Mouse (Mus musculus): ENCODE results near the gene Hexim1. TPM values are rescaled to one million over a fixed set of nuclear protein-coding genes. Genes with fewer than 3 reads are reported as not detected.

Hexim1 gene
- total and polyA plus RNA-seq, 3 experiments, result 20.2 to 51.8 (median 25.9) TPM

DNA sequence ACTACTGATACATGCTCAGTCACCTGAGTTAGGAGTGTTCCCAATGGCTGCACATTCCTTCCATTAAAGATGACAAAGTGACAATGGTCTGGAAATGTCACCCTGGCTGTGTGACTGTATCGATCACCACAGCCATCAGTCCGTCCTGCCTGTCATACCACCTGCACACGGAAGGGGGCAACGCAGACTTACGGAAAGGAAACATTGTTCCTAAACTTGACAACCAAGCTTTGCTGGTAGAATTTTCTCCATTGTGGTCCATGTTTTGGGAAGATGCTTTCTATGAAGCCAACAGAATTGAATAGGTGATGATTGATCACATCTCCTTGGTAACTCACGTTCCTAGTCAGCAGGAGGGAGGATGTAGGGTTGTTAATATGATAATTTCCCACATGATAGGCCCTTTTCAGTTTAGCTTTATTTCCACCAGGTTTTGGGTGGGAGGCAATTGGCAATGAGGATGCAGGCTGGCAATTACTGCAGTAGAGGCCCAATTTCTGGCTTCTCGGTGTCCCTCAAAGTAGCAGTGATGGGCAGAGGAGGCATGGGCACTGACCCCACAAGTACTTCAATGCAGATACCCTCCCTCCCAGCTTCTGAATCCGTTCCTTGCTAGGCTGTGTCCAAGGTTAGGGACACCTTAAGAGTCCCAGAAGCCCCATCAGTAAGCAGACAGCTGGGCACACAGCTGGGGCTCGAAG, 52.8 kb downstream of the Hexim1 start:
- peak; percentile 86 for DNase-seq (ENCODE audit: extremely low read depth)
- dilution Hi-C loops (cut with MboI; ENCODE audit: extremely low pct_ligation_motif_present, extremely low pct_unique_long_range_greater_than_20kb, low sequenced_read_pairs), result no loop called here
- H3K9ac ChIP-seq (ENCODE audit: insufficient read depth, low read depth), result no peak overlapping the region
- H3K4me2 ChIP-seq (ENCODE audit: insufficient read depth, low read depth, poor library complexity, severe bottlenecking), result no peak overlapping the region
- in situ Hi-C loops (cut with MboI; ENCODE audit: low pct_ligation_motif_present, low pct_unique_long_range_greater_than_20kb, low sequenced_read_pairs), result loop anchor here (25.0 kb wide), 1 partner anchor 393 kb away; no protein-coding TSS in a partner anchor
- TF ChIP-seq POLR2AphosphoS2 (IDR thresholded peaks at IDR 0.05; ENCODE audit: low read depth, low read length) (no peak), UBTF (IDR thresholded peaks at IDR 0.05; ENCODE audit: low read depth, low read length) (no peak), CTCF (conservative IDR thresholded peaks at IDR 0.05 in 1 of 2, IDR thresholded peaks at IDR 0.05 in 1 of 2; ENCODE audit: low read depth in 2 of 2, low read length in 2 of 2) (peak; percentile 99 to 100), POLR2A (IDR thresholded peaks at IDR 0.05; ENCODE audit: low read depth, low read length) (no peak), SMC3 (IDR thresholded peaks at IDR 0.05; ENCODE audit: low read depth, low read length) (peak; percentile 100), GABPA (IDR thresholded peaks at IDR 0.05; ENCODE audit: insufficient replicate concordance, low read depth, low read length) (no peak), MAFK (IDR thresholded peaks at IDR 0.05; ENCODE audit: insufficient replicate concordance, low read length) (no peak), ELF1 (IDR thresholded peaks at IDR 0.05; ENCODE audit: low read depth, low read length) (peak; percentile 14; the same call in 1 of the 2 replicates), ZC3H11A (IDR thresholded peaks at IDR 0.05; ENCODE audit: low read depth, low read length) (peak; percentile 100), RAD21 (IDR thresholded peaks at IDR 0.05; ENCODE audit: low read depth, low read length) (no peak; the same call in none of the 2 replicates), E2F4 (IDR thresholded peaks at IDR 0.05; ENCODE audit: insufficient replicate concordance, low read depth, low read length) (no peak), TBP (conservative IDR thresholded peaks at IDR 0.05; ENCODE audit: low read depth, low read length) (no peak), NRF1 (IDR thresholded peaks at IDR 0.05; ENCODE audit: low read depth, low read length) (peak; percentile 44; the same call in 1 of the 2 replicates), ETS1 (conservative IDR thresholded peaks at IDR 0.05; ENCODE audit: low read depth, low read length) (no peak), SIN3A (IDR thresholded peaks at IDR 0.05; ENCODE audit: low read length) (peak; percentile 80), KAT2A (IDR thresholded peaks at IDR 0.05; ENCODE audit: insufficient replicate concordance, low read length) (no peak), MEF2A (IDR thresholded peaks at IDR 0.05; ENCODE audit: borderline replicate concordance, low read depth, low read length) (peak; percentile 65; the same call in 1 of the 2 replicates), EP300 (IDR thresholded peaks at IDR 0.05; ENCODE audit: low read length) (no peak), ZKSCAN1 (IDR thresholded peaks at IDR 0.05; ENCODE audit: borderline replicate concordance, low read depth, low read length) (no peak), USF1 (IDR thresholded peaks at IDR 0.05; ENCODE audit: low read depth, low read length) (no peak), RCOR1 (conservative IDR thresholded peaks at IDR 0.05; ENCODE audit: low read depth, low read length) (no peak), ZMIZ1 (IDR thresholded peaks at IDR 0.05; ENCODE audit: low read depth, low read length) (0 out of 2 replicates have a peak, but pooled peaks have one; percentile 22), MXI1 (IDR thresholded peaks at IDR 0.05; ENCODE audit: low read depth, low read length) (no peak), TCF12 (IDR thresholded peaks at IDR 0.05; ENCODE audit: low read depth, low read length) (0 out of 2 replicates have a peak, but pooled peaks have one; percentile 48), NELFE (IDR thresholded peaks at IDR 0.05; ENCODE audit: low read depth, low read length) (peak; percentile 44; the same call in 1 of the 2 replicates), CHD1 (IDR thresholded peaks at IDR 0.05; ENCODE audit: low read depth, low read length) (no peak), CHD2 (IDR thresholded peaks at IDR 0.05; ENCODE audit: low read length) (no peak), JUN (IDR thresholded peaks at IDR 0.05; ENCODE audit: insufficient read depth, low read depth, low read length) (0 out of 2 replicates have a peak, but pooled peaks have one; percentile 14), HCFC1 (IDR thresholded peaks at IDR 0.05; ENCODE audit: low read depth, low read length) (no peak; the same call in 1 of the 2 replicates), PAX5 (IDR thresholded peaks at IDR 0.05; ENCODE audit: low read length) (no peak), ZNF384 (IDR thresholded peaks at IDR 0.05; ENCODE audit: low read depth, low read length) (no peak), IRF4 (IDR thresholded peaks at IDR 0.05; ENCODE audit: low read depth, low read length) (peak; percentile 72), JUND (conservative IDR thresholded peaks at IDR 0.05; ENCODE audit: low read depth, low read length) (peak; percentile 23; the same call in 1 of the 2 replicates), MAZ (IDR thresholded peaks at IDR 0.05; ENCODE audit: low read depth, low read length) (0 out of 2 replicates have a peak, but pooled peaks have one; percentile 27), USF2 (conservative IDR thresholded peaks at IDR 0.05; ENCODE audit: low read depth, low read length) (no peak), MYC (IDR thresholded peaks at IDR 0.05; ENCODE audit: low read depth, low read length) (0 out of 2 replicates have a peak, but pooled peaks have one; percentile 69), MAX (IDR thresholded peaks at IDR 0.05; ENCODE audit: low read length) (peak; percentile 77), BHLHE40 (IDR thresholded peaks at IDR 0.05; ENCODE audit: low read depth, low read length) (no peak; the same call in 1 of the 2 replicates)
- H3K27me3 ChIP-seq (replicated peaks), result no peaks in the 10 kb centered on the region
- H3K9me3 ChIP-seq (replicated peaks; ENCODE audit: low read length), result peaks cover 8% of the 10 kb centered on the region
- no peaks in the 10 kb centered on the region for H3K36me3 ChIP-seq (replicated peaks in 1 of 2; ENCODE audit: control insufficient read depth in 1 of 2, insufficient read depth in 1 of 2, low read length in 1 of 2)
- peaks cover 27% of the 10 kb centered on the region for H3K79me2 ChIP-seq (replicated peaks; ENCODE audit: control insufficient read depth, extremely low read depth, insufficient read depth, poor library complexity, severe bottlenecking)
- no peak overlapping the region for H3K27ac ChIP-seq (ENCODE audit: insufficient read depth, low read depth)
- H3K4me1 ChIP-seq (ENCODE audit: control insufficient read depth in 1 of 2, insufficient read depth in 2 of 2), result peaks cover 8 to 44% of the 10 kb centered on the region in 2 experiments
- no peak overlapping the region for H3K4me3 ChIP-seq (replicated peaks in 1 of 3; ENCODE audit: low read depth in 2 of 3, low read length in 2 of 3, poor library complexity in 1 of 3)

Data from CH12.LX (cell line).